Mouse (Mus musculus) limb, embryonic 14.5 days (tissue): ENCODE results near the gene Gm21958. TPM values are rescaled to one million over a fixed set of nuclear protein-coding genes. Genes with fewer than 3 reads are reported as not detected.

ENCODE experiments used
- ATAC-seq: fragments of 200-750 bp; cut with Nextera tagmentation; 2 replicates; pipeline ENCODE4 v1.8.0; 2017; ENCODE audit warnings: low read depth, moderate number of reproducible peaks, moderate TSS enrichment; ENCODE audit not compliant: low FRiP score
- DNase-seq: peaks from one replicate; pipeline ENCODE4 v3.0.0-alpha.2; 2015; ENCODE audit warnings: low spot score
- H3K27ac ChIP-seq: fragments of 300-500 bp; sonication (generic); replicated peaks from 2 replicates; pipeline ENCODE4 v1.5.1; 2014; ENCODE audit warnings: low read depth, mild to moderate bottlenecking, low read length, moderate library complexity, mixed read lengths
- H3K27me3 ChIP-seq: fragments of 300-500 bp; sonication (generic); 2 replicates; pipeline ENCODE4 v1.6.1; 2014; ENCODE audit warnings: low read length, mixed read lengths; ENCODE audit not compliant: control insufficient read depth, insufficient read depth
- H3K36me3 ChIP-seq: fragments of 300-500 bp; sonication (generic); 2 replicates; pipeline ENCODE4 v1.6.1; 2014; ENCODE audit warnings: mild to moderate bottlenecking, low read length, moderate library complexity, mixed read lengths; ENCODE audit not compliant: control insufficient read depth, insufficient read depth
- H3K4me1 ChIP-seq: fragments of 300-500 bp; sonication (generic); 2 replicates; pipeline ENCODE4 v1.6.1; 2014; ENCODE audit warnings: antibody characterized with exemption, low read length, mixed read lengths; ENCODE audit not compliant: control insufficient read depth, insufficient read depth
- H3K4me2 ChIP-seq: fragments of 300-500 bp; sonication (generic); replicated peaks from 2 replicates; pipeline ENCODE4 v1.6.1; 2014; ENCODE audit warnings: low read depth, mild to moderate bottlenecking, low read length, moderate library complexity; ENCODE audit not compliant: severe bottlenecking
- H3K4me3 ChIP-seq: fragments of 300-500 bp; sonication (generic); replicated peaks from 2 replicates; pipeline ENCODE4 v1.5.1; 2014; ENCODE audit warnings: low read length
- H3K9ac ChIP-seq: fragments of 300-500 bp; sonication (generic); 2 replicates; pipeline ENCODE4 v1.6.1; 2014; ENCODE audit warnings: mild to moderate bottlenecking, low read depth, low read length, moderate library complexity; ENCODE audit not compliant: severe bottlenecking
- H3K9me3 ChIP-seq: fragments of 300-500 bp; sonication (generic); 2 replicates; pipeline ENCODE4 v1.6.1; 2016; ENCODE audit warnings: low read length; ENCODE audit not compliant: control insufficient read depth
- POLR2A ChIP-seq: fragments of 200-500 bp; IDR thresholded peaks from 2 replicates; pipeline ENCODE4 v1.8.0; 2012; ENCODE audit warnings: inconsistent platforms, mild to moderate bottlenecking, moderate library complexity, borderline replicate concordance; ENCODE audit not compliant: insufficient read depth, insufficient read length; ENCODE audit errors: extremely low read depth
- WGBS: fragments of 180-500 bp; shearing (Covaris S2); extraction: QIAGEN DNeasy Blood & Tissue Kit; methylation state at CpG from one replicate; pipeline ENCODE4 v1.1.7; 2014; 5-methylcytosine and 5-hydroxymethylcytosine counted together
- polyA plus RNA-seq, 2 experiments: library from polyadenylated mRNA; depleted of rRNA in 1 of 2; stranded (reverse) in 1 of 2; unstranded in 1 of 2; fragments of >200 nt; fragmentation: Nextera tagmentation in 1 of 2; extraction: Ambion mirVana in 1 of 2; gene quantifications; 2 replicates each; pipeline versions ENCODE4 v1.2.1 to v1.2.3; 2012 to 2014

The Gm21958 gene
- polyA plus RNA-seq (2012; rRNA removed) = not detected in 2 replicates
- polyA plus RNA-seq (2014; fragmentation: Nextera tagmentation; extraction: Ambion mirVana) = 1.9 TPM in 1 of 2 replicates, not detected in the other

GRCm38 (mm10) chr3:54714253-54714652, at the start of gene Gm21958:
Gm21958 (minus strand) TSS chr3:54714353.
- 92% methylated on average over 6 of the region's 6 CpGs for WGBS

GRCm38 (mm10) chr3:54761258-54761657, 47.1 kb upstream of the Gm21958 start:
- Histone ChIP-seq H3K4me3 (no peak overlapping the region), H3K9me3 (no peaks in the 10 kb centered on the region)
- 97% methylated on average over 1 of the region's 1 CpGs for WGBS

More at GRCm38 (mm10) chr3:54714253-54714652, at the start of gene Gm21958:
- no peak for TF ChIP-seq POLR2A
- H3K4me2 ChIP-seq = no peak within 1 kb of the TSS
- no peaks in the 10 kb centered on the region for H3K9me3 ChIP-seq
- H3K36me3 ChIP-seq = peaks cover 82% of the 10 kb centered on the region
- H3K4me3 ChIP-seq = no peak within 1 kb of the TSS
- H3K27ac ChIP-seq = no peak within 1 kb of the TSS
- no peaks in the 10 kb centered on the region for H3K27me3 ChIP-seq
- H3K4me1 ChIP-seq = no peaks in the 10 kb centered on the region
- ATAC-seq (no peak), DNase-seq (no peak)
- H3K9ac ChIP-seq = no peak within 1 kb of the TSS

GRCm38 (mm10) chr3:54760321-54761115, 46.4 kb upstream of the Gm21958 start:
- WGBS = 76% methylated on average over 15 of the region's 15 CpGs
- H3K4me2 ChIP-seq = no peak overlapping the region
- no peak overlapping the region for H3K4me3 ChIP-seq
- no peaks in the 10 kb centered on the region for H3K27me3 ChIP-seq
- H3K27ac ChIP-seq = no peak overlapping the region
- DNase-seq (no peak), ATAC-seq (no peak)
- H3K9me3 ChIP-seq = no peaks in the 10 kb centered on the region
- H3K4me1 ChIP-seq = peaks cover 3% of the 10 kb centered on the region; the same call in 1 of the 2 replicates
- H3K9ac ChIP-seq = no peak overlapping the region
- no peak for TF ChIP-seq POLR2A
- H3K36me3 ChIP-seq = no peaks in the 10 kb centered on the region

More at GRCm38 (mm10) chr3:54761258-54761657, 47.1 kb upstream of the Gm21958 start:
- no peak for TF ChIP-seq POLR2A
- Histone ChIP-seq H3K27ac (no peak overlapping the region), H3K4me1 (no peaks in the 10 kb centered on the region), H3K4me2 (no peak overlapping the region), H3K9ac (no peak overlapping the region), H3K36me3 (no peaks in the 10 kb centered on the region), H3K27me3 (no peaks in the 10 kb centered on the region)
- DNase-seq = no peak
- ATAC-seq = no peak

- no peak overlapping the region for H3K4me2 ChIP-seq
- no peak for DNase-seq
- no peak for ATAC-seq
- no peak overlapping the region for H3K4me3 ChIP-seq
- 76% methylated on average over 9 of the region's 9 CpGs for WGBS
- peaks cover 11% of the 10 kb centered on the region for H3K4me1 ChIP-seq
- no peaks in the 10 kb centered on the region for H3K27me3 ChIP-seq
- H3K9me3 ChIP-seq = no peaks in the 10 kb centered on the region
- TF ChIP-seq POLR2A = no peak
- no peak overlapping the region for H3K9ac ChIP-seq
- no peaks in the 10 kb centered on the region for H3K36me3 ChIP-seq
- no peak overlapping the region for H3K27ac ChIP-seq
These were observed 45.1 kb upstream of the Gm21958 start for GRCm38 (mm10) chr3:54759211-54759610.

- no peak overlapping the region for H3K4me3 ChIP-seq
- no peak overlapping the region for H3K9ac ChIP-seq
- H3K36me3 ChIP-seq = no peaks in the 10 kb centered on the region
- H3K27me3 ChIP-seq = no peaks in the 10 kb centered on the region
- peak overlapping the region; percentile 9; the same call in 1 of the 2 replicates for H3K4me2 ChIP-seq
- TF ChIP-seq POLR2A = no peak
- no peaks in the 10 kb centered on the region for H3K9me3 ChIP-seq
- no peak for ATAC-seq
- no peak for DNase-seq
- peaks cover 11% of the 10 kb centered on the region for H3K4me1 ChIP-seq
- 85% methylated on average over 8 of the region's 8 CpGs for WGBS
- H3K27ac ChIP-seq = no peak overlapping the region
These were observed 43.3 kb upstream of the Gm21958 start for GRCm38 (mm10) chr3:54757446-54757845.
